Mouse (Mus musculus) urinary bladder, adult 18-20 months (tissue): ENCODE measurements at regions not wholly inside any gene's neighbourhood (a gene's known extent, or its start where the extent isn't known, plus 50 kb on each side); places are given as distances from the start of the nearest gene placed in this dataset.

ENCODE experiments used
- DNase-seq, 2 experiments: peaks; one replicate each; pipeline ENCODE4 v3.0.0; 2022; ENCODE audit warnings: low spot score in 2 of 2, mixed read lengths in 2 of 2

GRCm38 (mm10) chr12:54280001-54280400 is 76.3 kb upstream of the Egln3 start:
- DNase-seq, result no peak

GRCm38 (mm10) chr12:54276978-54277537 is 73.4 kb upstream of the Egln3 start:
- no peak for DNase-seq

- DNase-seq, result no peak
Measured at GRCm38 (mm10) chr12:54273506-54273905, 69.8 kb upstream of the Egln3 start.

DNA sequence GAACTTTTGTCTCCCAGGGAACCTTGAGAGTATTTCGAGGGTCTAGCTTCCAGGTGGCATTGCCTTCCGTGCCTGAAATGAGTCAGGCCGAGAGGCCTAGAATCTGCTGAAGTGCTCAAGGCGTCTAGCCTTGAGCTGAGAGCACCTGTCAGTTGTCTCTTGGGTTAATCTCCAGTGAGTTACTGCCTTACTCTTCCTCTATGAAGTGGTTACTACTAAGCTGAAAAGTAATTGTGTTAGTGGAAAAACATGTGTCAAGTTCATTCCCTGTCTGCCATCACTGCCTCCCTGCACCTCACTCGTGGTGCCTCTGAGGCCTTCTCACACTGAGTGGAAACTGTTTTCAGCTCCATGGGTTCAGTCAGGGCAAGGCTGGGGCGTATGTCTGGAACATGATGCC is 69.0 kb upstream of the Egln3 start:
- no peak for DNase-seq

GRCm38 (mm10) chr12:54272226-54272625 is 68.6 kb upstream of the Egln3 start:
- DNase-seq, result no peak

DNA sequence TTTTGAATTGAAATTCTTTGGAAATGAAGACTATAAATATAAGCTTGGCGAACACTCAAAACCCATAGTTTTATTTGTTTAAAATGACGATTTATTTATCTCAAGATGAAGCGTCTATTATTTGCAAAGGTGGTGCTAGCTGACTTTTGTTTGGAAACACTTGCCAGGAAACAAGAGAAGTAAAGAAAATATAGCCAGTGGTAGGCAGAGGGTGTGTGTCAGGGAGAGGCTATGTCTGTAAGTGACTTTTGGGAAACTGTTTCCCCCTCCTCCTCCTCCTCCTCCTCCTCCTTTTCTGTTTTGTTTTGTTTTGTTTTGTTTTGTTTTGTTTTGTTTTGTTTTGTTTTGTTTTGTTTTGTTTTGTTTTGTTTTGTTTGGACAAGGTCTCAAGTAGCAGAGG is 62.2 kb upstream of the Egln3 start:
- no peak for DNase-seq

DNA sequence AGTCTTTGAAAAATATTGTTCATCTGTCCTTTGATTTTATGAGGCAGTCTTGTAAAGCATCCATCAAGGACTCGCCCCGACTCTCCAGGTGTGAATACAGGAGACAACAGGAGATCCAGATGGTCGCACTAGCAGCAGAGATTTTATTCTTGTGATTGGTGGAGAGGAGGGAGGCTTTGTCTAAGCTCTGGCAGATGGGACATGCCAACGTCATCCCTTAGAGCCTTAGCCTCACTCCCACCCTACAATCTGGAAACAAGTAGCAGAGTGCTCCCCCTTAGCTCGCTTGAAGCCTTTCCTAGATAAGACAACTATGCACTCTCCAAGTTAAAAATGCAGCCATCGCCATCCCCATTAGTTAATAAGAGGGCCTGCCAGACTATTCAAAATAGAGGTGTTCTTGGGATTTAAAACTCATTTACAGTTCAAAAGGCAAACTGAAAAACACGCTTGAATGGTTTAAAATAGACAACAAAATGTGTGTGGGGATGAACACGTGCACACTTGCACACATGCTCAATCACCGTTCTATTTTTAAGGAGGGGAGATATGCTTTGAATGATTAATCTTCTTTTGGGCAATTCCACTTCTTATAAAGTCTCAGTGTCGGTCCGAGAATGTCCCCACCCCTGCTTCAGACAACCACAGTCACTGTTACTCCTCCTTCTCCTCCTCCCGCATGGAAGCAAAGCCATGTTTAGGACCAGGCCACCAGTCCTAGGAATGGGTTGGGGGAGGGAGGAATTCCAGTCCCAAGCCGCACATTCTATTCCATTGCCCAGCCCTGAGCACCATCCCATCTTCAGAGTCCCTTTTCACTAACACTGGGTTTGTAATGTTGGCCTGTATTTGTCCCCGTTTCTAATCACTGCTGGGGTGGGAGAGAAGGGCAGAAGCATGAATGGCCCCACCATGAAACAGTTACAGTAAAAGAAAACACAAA is 61.5 kb upstream of the Egln3 start:
- DNase-seq, result no peak

DNA sequence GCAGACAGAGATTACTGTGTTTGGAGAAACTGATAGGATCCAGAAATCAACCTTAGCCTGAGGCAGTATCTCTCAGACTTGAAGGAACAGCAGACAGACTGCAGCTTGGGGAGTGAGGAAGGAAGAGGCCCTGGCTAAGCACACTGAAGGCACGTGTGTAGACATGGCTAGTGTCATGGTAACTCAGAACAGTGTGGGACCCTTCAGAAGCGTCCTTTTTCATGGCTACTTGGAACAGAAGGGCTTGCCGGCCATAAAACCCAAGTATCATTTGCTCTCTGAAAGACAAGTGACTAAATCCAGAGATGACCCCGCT is 60.7 kb upstream of the Egln3 start:
- DNase-seq, result no peak

GRCm38 (mm10) chr12:54263733-54264417 is 60.2 kb upstream of the Egln3 start:
- no peak for DNase-seq

- DNase-seq, result no peak
Measured at GRCm38 (mm10) chr12:54262236-54263005, 58.8 kb upstream of the Egln3 start.

GRCm38 (mm10) chr12:54261426-54261825 is 57.8 kb upstream of the Egln3 start:
- no peak for DNase-seq

DNA sequence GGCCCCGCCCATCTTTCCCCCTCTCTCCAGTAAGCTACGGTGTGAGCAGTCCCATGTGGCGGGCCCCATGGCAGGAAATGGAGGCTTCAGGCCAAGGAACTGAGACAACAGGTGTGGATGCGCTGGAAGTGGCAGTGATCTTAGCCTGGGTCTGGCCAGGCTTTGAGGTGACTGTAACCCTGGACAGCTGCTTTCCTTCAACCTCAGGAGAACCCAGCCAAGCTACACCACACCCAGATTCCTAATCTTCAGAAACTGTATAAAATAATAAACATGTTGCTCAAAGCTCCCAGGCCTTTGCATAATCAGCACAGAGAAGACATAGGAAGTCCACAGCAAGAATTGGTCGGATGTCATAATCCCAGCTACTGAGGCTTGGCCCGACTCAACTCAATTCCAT is 56.8 kb upstream of the Egln3 start:
- DNase-seq, result peak in 1 of 2 experiments; percentile 25

GRCm38 (mm10) chr12:54257776-54258433 is 54.2 kb upstream of the Egln3 start:
- no peak for DNase-seq

DNA sequence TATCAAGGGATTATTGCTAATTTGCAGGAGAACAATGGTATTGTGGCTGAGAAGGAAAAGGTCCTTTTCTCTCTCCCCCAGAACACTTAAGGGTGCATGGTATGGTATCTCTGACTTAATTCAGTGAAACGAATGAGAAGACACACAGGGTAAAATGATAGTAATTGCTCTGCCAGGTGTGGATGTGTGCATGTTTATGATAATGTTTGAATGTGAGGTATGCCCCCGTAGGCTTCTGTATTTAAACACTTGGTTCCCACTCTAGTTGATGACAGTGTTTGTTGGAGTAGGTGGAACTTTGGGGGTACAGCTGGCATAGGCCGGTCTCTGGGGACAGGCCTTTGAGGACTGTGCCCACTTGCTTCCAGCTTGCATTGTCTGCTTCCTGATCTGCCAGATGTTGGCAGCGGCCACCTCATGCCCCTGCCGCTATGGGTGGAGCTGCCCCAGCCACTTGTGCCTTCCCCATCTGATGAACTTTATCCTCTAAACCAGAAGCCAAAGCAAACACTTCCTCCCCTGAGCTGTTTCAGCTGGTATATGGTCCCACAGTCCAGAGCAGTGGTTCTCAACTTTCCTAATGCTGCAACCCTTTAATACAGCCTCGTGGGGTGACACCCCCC is 53.0 kb upstream of the Egln3 start:
- peak in 1 of 2 experiments; percentile 11 for DNase-seq
